Mouse (Mus musculus) layer of hippocampus, adult 9-11 months (tissue): ENCODE results near the gene Bsdc1.
"Not testable (repeated sequence)": the region's sequence is repeated elsewhere in the genome, so short reads cannot be mapped to it uniquely, and the experiment has no call there.

Experiments
- DNase-seq: peaks from one replicate; pipeline ENCODE4 v3.0.0; 2022

Gene Bsdc1

GRCm38 (mm10) chr4:129514300-129514898, 53.0 kb downstream of the Bsdc1 start:
- DNase-seq: no peak

- no peak for DNase-seq
Observed at GRCm38 (mm10) chr4:129516925-129517324, 55.5 kb downstream of the Bsdc1 start.

GRCm38 (mm10) chr4:129518519-129518918, 57.1 kb downstream of the Bsdc1 start:
- DNase-seq: no peak

- DNase-seq: no peak
Observed at GRCm38 (mm10) chr4:129525338-129525737, 64.0 kb downstream of the Bsdc1 start.

- no peak for DNase-seq
Observed at GRCm38 (mm10) chr4:129525889-129526288, 64.5 kb downstream of the Bsdc1 start.

GRCm38 (mm10) chr4:129528901-129529300, 67.5 kb downstream of the Bsdc1 start:
- DNase-seq: not testable (repeated sequence)
